Mouse (Mus musculus) liver, embryonic 16.5 days (tissue): ENCODE results near the gene Itga2. TPM values are rescaled to one million over a fixed set of nuclear protein-coding genes. Genes with fewer than 3 reads are reported as not detected.

Source experiments
- polyA plus RNA-seq: library from polyadenylated mRNA; unstranded; fragments of >200 nt; fragmentation: Nextera tagmentation; extraction: Ambion mirVana; gene quantifications from 2 replicates; pipeline ENCODE4 v1.2.1, GENCODE M21; 2015

Itga2 gene
- polyA plus RNA-seq, 1 experiment from 2014 or later, result 0.99 TPM

Other genes with a start within 250 kb of the Itga2 start
- gene Mocs2, start 113.9 kb downstream of the Itga2 start, polyA plus RNA-seq, result 73.6 and 81.2 TPM in 2 replicates
- 2.2 and 2.6 TPM in 2 replicates for gene Pelo, start 158.1 kb upstream of the Itga2 start, polyA plus RNA-seq
- gene Gm49395, start 169.8 kb upstream of the Itga2 start, polyA plus RNA-seq, result 2.8 TPM in 2 replicates
- gene Itga1, start 169.9 kb upstream of the Itga2 start, polyA plus RNA-seq, result 5.4 and 6.5 TPM in 2 replicates